Mouse (Mus musculus) heart, embryonic 11.5 days (tissue): ENCODE results near the gene Ctcfl. TPM values are rescaled to one million over a fixed set of nuclear protein-coding genes. Genes with fewer than 3 reads are reported as not detected.

Source experiments
- ATAC-seq: fragments of 200-750 bp; cut with Nextera tagmentation; replicated peaks from 2 replicates; pipeline ENCODE4 v1.8.0; 2017; ENCODE audit warnings: moderate library complexity; ENCODE audit not compliant: insufficient number of reproducible peaks, low FRiP score, low TSS enrichment
- H3K27ac ChIP-seq: fragments of 300-500 bp; sonication (generic); 2 replicates; pipeline ENCODE4 v1.5.1; 2014; ENCODE audit warnings: mild to moderate bottlenecking, low read depth, low read length
- H3K27me3 ChIP-seq: fragments of 300-500 bp; sonication (generic); 2 replicates; pipeline ENCODE4 v1.6.1; 2014; ENCODE audit warnings: mild to moderate bottlenecking, low read length, mixed read lengths; ENCODE audit not compliant: control insufficient read depth, insufficient read depth
- H3K36me3 ChIP-seq: fragments of 300-500 bp; sonication (generic); 2 replicates; pipeline ENCODE4 v1.6.1; 2014; ENCODE audit warnings: mild to moderate bottlenecking, low read length, moderate library complexity, mixed read lengths; ENCODE audit not compliant: control insufficient read depth, insufficient read depth
- H3K4me1 ChIP-seq: fragments of 300-500 bp; sonication (generic); 2 replicates; pipeline ENCODE4 v1.6.1; 2014; ENCODE audit warnings: low read length; ENCODE audit not compliant: control insufficient read depth, insufficient read depth
- H3K4me2 ChIP-seq: fragments of 300-500 bp; sonication (generic); 2 replicates; pipeline ENCODE4 v1.6.1; 2014; ENCODE audit warnings: mild to moderate bottlenecking, moderate library complexity
- H3K4me3 ChIP-seq: fragments of 300-500 bp; sonication (generic); 2 replicates; pipeline ENCODE4 v1.5.1; 2014; ENCODE audit warnings: low read depth, low read length
- H3K9ac ChIP-seq: fragments of 300-500 bp; sonication (generic); 2 replicates; pipeline ENCODE4 v1.6.1; 2014; ENCODE audit warnings: mild to moderate bottlenecking, low read depth, low read length, moderate library complexity
- H3K9me3 ChIP-seq: fragments of 300-500 bp; sonication (generic); replicated peaks from 2 replicates; pipeline ENCODE4 v1.6.1; 2016; ENCODE audit warnings: low read length; ENCODE audit not compliant: control insufficient read depth
- WGBS: fragments of 180-500 bp; shearing (Covaris S2); extraction: QIAGEN DNeasy Blood & Tissue Kit; methylation state at CpG from one replicate; pipeline ENCODE4 v1.1.7; 2014; ENCODE audit not compliant: insufficient replicate concordance; 5-methylcytosine and 5-hydroxymethylcytosine counted together
- polyA plus RNA-seq: library from polyadenylated mRNA; unstranded; fragments of >200 nt; fragmentation: Nextera tagmentation; extraction: Ambion mirVana; gene quantifications from 2 replicates; pipeline ENCODE4 v1.2.1, GENCODE M21; 2014

Gene Ctcfl
- polyA plus RNA-seq, result 0.39 and 0.42 TPM in 2 replicates

GRCm38 (mm10) chr2:173119023-173119944 is at the start of gene Ctcfl:
Gene Ctcfl, minus strand, starts transcription at chr2:173119525.
- WGBS, result 80% methylated on average over 35 of the region's 35 CpGs
- no peaks in the 10 kb centered on the region for H3K36me3 ChIP-seq

GRCm38 (mm10) chr2:173168411-173168851 is 49.1 kb upstream of the Ctcfl start:
- peaks cover 7% of the 10 kb centered on the region for H3K4me1 ChIP-seq
- H3K27ac ChIP-seq, result no peak overlapping the region
- H3K9ac ChIP-seq, result no peak overlapping the region
- no peak overlapping the region for H3K4me2 ChIP-seq
- H3K27me3 ChIP-seq, result peaks cover 6% of the 10 kb centered on the region; the same call in 1 of the 2 replicates
- WGBS, result 64% methylated on average over 5 of the region's 5 CpGs
- no peaks in the 10 kb centered on the region for H3K36me3 ChIP-seq
- H3K9me3 ChIP-seq, result no peaks in the 10 kb centered on the region
- H3K4me3 ChIP-seq, result no peak overlapping the region
- no peak for ATAC-seq

More at GRCm38 (mm10) chr2:173119023-173119944, at the start of gene Ctcfl:
- H3K9ac ChIP-seq, result no peak within 1 kb of the TSS
- no peak within 1 kb of the TSS for H3K4me3 ChIP-seq
- no peaks in the 10 kb centered on the region for H3K9me3 ChIP-seq
- H3K27me3 ChIP-seq, result peaks cover 2% of the 10 kb centered on the region; the same call in 1 of the 2 replicates
- no peaks in the 10 kb centered on the region for H3K4me1 ChIP-seq
- H3K4me2 ChIP-seq, result no peak within 1 kb of the TSS
- ATAC-seq, result no peak
- H3K27ac ChIP-seq, result no peak within 1 kb of the TSS

- no peak for ATAC-seq
- Histone ChIP-seq H3K4me3 (no peak overlapping the region), H3K27me3 (no peaks in the 10 kb centered on the region; the same call in 1 of the 2 replicates), H3K9ac (no peak overlapping the region), H3K4me1 (no peaks in the 10 kb centered on the region), H3K9me3 (no peaks in the 10 kb centered on the region), H3K36me3 (no peaks in the 10 kb centered on the region), H3K27ac (no peak overlapping the region), H3K4me2 (no peak overlapping the region)
- WGBS, result 83% methylated on average over 10 of the region's 10 CpGs
These were observed 46.0 kb upstream of the Ctcfl start for GRCm38 (mm10) chr2:173165357-173165756.

GRCm38 (mm10) chr2:173164946-173165345 is 45.6 kb upstream of the Ctcfl start:
- Histone ChIP-seq H3K36me3 (no peaks in the 10 kb centered on the region), H3K27ac (no peak overlapping the region), H3K4me3 (no peak overlapping the region), H3K27me3 (no peaks in the 10 kb centered on the region; the same call in 1 of the 2 replicates), H3K4me2 (no peak overlapping the region), H3K4me1 (no peaks in the 10 kb centered on the region), H3K9ac (no peak overlapping the region), H3K9me3 (no peaks in the 10 kb centered on the region)
- ATAC-seq, result no peak
- WGBS, result 82% methylated on average over 10 of the region's 10 CpGs

GRCm38 (mm10) chr2:173164358-173164757 is 45.0 kb upstream of the Ctcfl start:
- Histone ChIP-seq H3K4me1 (no peaks in the 10 kb centered on the region), H3K4me2 (no peak overlapping the region), H3K27me3 (no peaks in the 10 kb centered on the region), H3K36me3 (no peaks in the 10 kb centered on the region), H3K4me3 (no peak overlapping the region), H3K9me3 (no peaks in the 10 kb centered on the region), H3K9ac (no peak overlapping the region), H3K27ac (no peak overlapping the region)
- ATAC-seq, result no peak
- 47% methylated on average over 2 of the region's 2 CpGs for WGBS

GRCm38 (mm10) chr2:173163380-173163779 is 44.1 kb upstream of the Ctcfl start:
- no peaks in the 10 kb centered on the region for H3K36me3 ChIP-seq
- no peak overlapping the region for H3K9ac ChIP-seq
- H3K4me1 ChIP-seq, result no peaks in the 10 kb centered on the region
- no peak overlapping the region for H3K4me2 ChIP-seq
- 79% methylated on average over 8 of the region's 8 CpGs for WGBS
- ATAC-seq, result no peak
- no peaks in the 10 kb centered on the region for H3K27me3 ChIP-seq
- no peaks in the 10 kb centered on the region for H3K9me3 ChIP-seq
- H3K27ac ChIP-seq, result no peak overlapping the region
- no peak overlapping the region for H3K4me3 ChIP-seq

GRCm38 (mm10) chr2:173159354-173160311 is 40.3 kb upstream of the Ctcfl start:
- Histone ChIP-seq H3K4me1 (no peaks in the 10 kb centered on the region), H3K36me3 (no peaks in the 10 kb centered on the region), H3K9ac (no peak overlapping the region), H3K9me3 (no peaks in the 10 kb centered on the region), H3K4me3 (no peak overlapping the region), H3K4me2 (no peak overlapping the region; the same call in 1 of the 2 replicates), H3K27ac (no peak overlapping the region), H3K27me3 (no peaks in the 10 kb centered on the region)
- ATAC-seq, result peak; percentile 41; the same call in 1 of the 2 replicates
- WGBS, result 55% methylated on average over 24 of the region's 24 CpGs

GRCm38 (mm10) chr2:173158390-173159055 is 39.2 kb upstream of the Ctcfl start:
- WGBS, result 82% methylated on average over 19 of the region's 19 CpGs

More at GRCm38 (mm10) chr2:173158390-173159055, 39.2 kb upstream of the Ctcfl start:
- no peaks in the 10 kb centered on the region for H3K36me3 ChIP-seq
- H3K4me3 ChIP-seq, result no peak overlapping the region
- no peaks in the 10 kb centered on the region for H3K9me3 ChIP-seq
- H3K9ac ChIP-seq, result no peak overlapping the region
- ATAC-seq, result no peak
- H3K27ac ChIP-seq, result no peak overlapping the region
- H3K27me3 ChIP-seq, result no peaks in the 10 kb centered on the region
- H3K4me1 ChIP-seq, result no peaks in the 10 kb centered on the region
- H3K4me2 ChIP-seq, result no peak overlapping the region
